Mouse (Mus musculus) CH12.LX (cell line): ENCODE data around the gene Gm10643. TPM values are rescaled to one million over a fixed set of nuclear protein-coding genes. Genes with fewer than 3 reads are reported as not detected.
A peak's percentile ranks its signal among the peaks of the same experiment; 100 is the strongest.

Source experiments
- DNase-seq: peaks from one replicate; pipeline ENCODE4 v3.0.0-alpha.2; 2013; ENCODE audit errors: extremely low read depth
- H3K27ac ChIP-seq: 2 replicates; pipeline ENCODE4 v1.5.1; 2012; ENCODE audit warnings: low read depth, mild to moderate bottlenecking, control low read depth, moderate library complexity; ENCODE audit not compliant: insufficient read depth
- H3K27me3 ChIP-seq: replicated peaks from 2 replicates; pipeline ENCODE3; 2012; ENCODE audit warnings: inconsistent platforms
- H3K36me3 ChIP-seq, 2 experiments: replicated peaks in 1 of 2; 2 replicates each; pipeline versions ENCODE3 to v1.6.1; 2012; ENCODE audit warnings: inconsistent platforms in 1 of 2, low read length in 1 of 2, mild to moderate bottlenecking in 1 of 2, mixed read lengths in 1 of 2, moderate library complexity in 1 of 2; ENCODE audit not compliant: control insufficient read depth in 1 of 2, insufficient read depth in 1 of 2
- H3K4me1 ChIP-seq, 2 experiments: 2 replicates each; pipeline ENCODE4 v1.6.1; 2012; ENCODE audit warnings: inconsistent platforms in 1 of 2, moderate library complexity in 1 of 2; ENCODE audit not compliant: insufficient read depth in 2 of 2, control insufficient read depth in 1 of 2
- H3K4me2 ChIP-seq: 2 replicates; pipeline ENCODE4 v1.6.1; 2012; ENCODE audit warnings: low read depth, mild to moderate bottlenecking, control low read depth; ENCODE audit not compliant: poor library complexity, insufficient read depth, severe bottlenecking
- H3K4me3 ChIP-seq, 3 experiments: fragments of 150-350 bp in 1 of 3; sonication (generic) in 1 of 3; replicated peaks in 1 of 3; 2 replicates each; pipeline versions ENCODE3 to v1.5.1; 2011 to 2012; ENCODE audit warnings: low read depth in 2 of 3, low read length in 2 of 3, mild to moderate bottlenecking in 2 of 3, moderate library complexity in 2 of 3, control low read depth in 1 of 3, improper control_type of control experiment in 1 of 3, inconsistent platforms in 1 of 3, mixed read lengths in 1 of 3; ENCODE audit not compliant: poor library complexity in 1 of 3
- H3K79me2 ChIP-seq: replicated peaks from 2 replicates; pipeline ENCODE4 v1.6.1; 2012; ENCODE audit warnings: mild to moderate bottlenecking, moderate library complexity; ENCODE audit not compliant: control insufficient read depth, poor library complexity, insufficient read depth, severe bottlenecking; ENCODE audit errors: extremely low read depth
- H3K9ac ChIP-seq: 2 replicates; pipeline ENCODE4 v1.6.1; 2012; ENCODE audit warnings: low read depth, mild to moderate bottlenecking, control low read depth, moderate library complexity; ENCODE audit not compliant: insufficient read depth
- H3K9me3 ChIP-seq: replicated peaks from 2 replicates; pipeline ENCODE3; 2012; ENCODE audit warnings: low read length, inconsistent platforms, mixed read lengths
- BHLHE40 ChIP-seq: IDR thresholded peaks from 2 replicates; pipeline ENCODE4 v1.6.1; 2011; ENCODE audit warnings: mild to moderate bottlenecking, low read depth, low read length, improper control_type of control experiment
- CHD1 ChIP-seq: IDR thresholded peaks from 2 replicates; pipeline ENCODE4 v1.6.1; 2012; ENCODE audit warnings: low read depth, low read length, improper control_type of control experiment, inconsistent platforms
- CHD2 ChIP-seq: IDR thresholded peaks from 2 replicates; pipeline ENCODE4 v1.6.1; 2011; ENCODE audit warnings: low read length, improper control_type of control experiment
- CTCF ChIP-seq, 2 experiments: IDR thresholded peaks in 1 of 2; conservative IDR thresholded peaks in 1 of 2; 2 replicates each; pipeline ENCODE4 v1.5.1; 2011 to 2012; ENCODE audit warnings: low read depth in 2 of 2, low read length in 2 of 2, improper control_type of control experiment in 1 of 2, inconsistent platforms in 1 of 2, mild to moderate bottlenecking in 1 of 2, moderate library complexity in 1 of 2
- E2F4 ChIP-seq: IDR thresholded peaks from 2 replicates; pipeline ENCODE4 v1.6.1; 2011; ENCODE audit warnings: low read depth, low read length, improper control_type of control experiment; ENCODE audit not compliant: insufficient replicate concordance
- ELF1 ChIP-seq: IDR thresholded peaks from 2 replicates; pipeline ENCODE4 v1.6.1; 2014; ENCODE audit warnings: low read depth, mild to moderate bottlenecking, inconsistent platforms, low read length, improper control_type of control experiment
- EP300 ChIP-seq: IDR thresholded peaks from 2 replicates; pipeline ENCODE4 v1.6.1; 2011; ENCODE audit warnings: low read length, improper control_type of control experiment
- ETS1 ChIP-seq: conservative IDR thresholded peaks from 2 replicates; pipeline ENCODE4 v1.6.1; 2012; ENCODE audit warnings: low read depth, mild to moderate bottlenecking, inconsistent platforms, low read length, improper control_type of control experiment, moderate library complexity
- GABPA ChIP-seq: IDR thresholded peaks from 2 replicates; pipeline ENCODE4 v1.6.1; 2012; ENCODE audit warnings: low read depth, low read length, improper control_type of control experiment, inconsistent platforms; ENCODE audit not compliant: insufficient replicate concordance
- HCFC1 ChIP-seq: IDR thresholded peaks from 2 replicates; pipeline ENCODE4 v1.6.1; 2012; ENCODE audit warnings: low read depth, mild to moderate bottlenecking, inconsistent platforms, low read length, improper control_type of control experiment
- IRF4 ChIP-seq: IDR thresholded peaks from 2 replicates; pipeline ENCODE4 v1.6.1; 2014; ENCODE audit warnings: low read depth, mild to moderate bottlenecking, inconsistent platforms, low read length, improper control_type of control experiment
- JUN ChIP-seq: IDR thresholded peaks from 2 replicates; pipeline ENCODE4 v1.6.1; 2011; ENCODE audit warnings: low read depth, mild to moderate bottlenecking, low read length, improper control_type of control experiment, moderate library complexity; ENCODE audit not compliant: insufficient read depth
- KAT2A ChIP-seq: IDR thresholded peaks from 2 replicates; pipeline ENCODE4 v1.6.1; 2012; ENCODE audit warnings: low read length, improper control_type of control experiment, inconsistent platforms; ENCODE audit not compliant: insufficient replicate concordance
- MAX ChIP-seq: IDR thresholded peaks from 2 replicates; pipeline ENCODE4 v1.6.1; 2011; ENCODE audit warnings: low read length, improper control_type of control experiment
- MAZ ChIP-seq: IDR thresholded peaks from 2 replicates; pipeline ENCODE4 v1.6.1; 2012; ENCODE audit warnings: low read depth, mild to moderate bottlenecking, inconsistent platforms, low read length, improper control_type of control experiment, moderate library complexity
- MXI1 ChIP-seq: IDR thresholded peaks from 2 replicates; pipeline ENCODE4 v1.6.1; 2011; ENCODE audit warnings: mild to moderate bottlenecking, low read depth, low read length, improper control_type of control experiment
- MYC ChIP-seq: IDR thresholded peaks from 2 replicates; pipeline ENCODE4 v1.6.1; 2011; ENCODE audit warnings: low read depth, mild to moderate bottlenecking, improper control_type of control experiment, low read length
- NRF1 ChIP-seq: IDR thresholded peaks from 2 replicates; pipeline ENCODE4 v1.6.1; 2014; ENCODE audit warnings: low read depth, mild to moderate bottlenecking, inconsistent platforms, low read length, improper control_type of control experiment, moderate library complexity
- POLR2A ChIP-seq: IDR thresholded peaks from 2 replicates; pipeline ENCODE4 v1.6.1; 2011; ENCODE audit warnings: low read depth, mild to moderate bottlenecking, improper control_type of control experiment, low read length
- POLR2AphosphoS2 ChIP-seq: IDR thresholded peaks from 2 replicates; pipeline ENCODE4 v1.6.1; 2011; ENCODE audit warnings: low read depth, low read length, improper control_type of control experiment
- RCOR1 ChIP-seq: conservative IDR thresholded peaks from 2 replicates; pipeline ENCODE4 v1.6.1; 2012; ENCODE audit warnings: low read depth, mild to moderate bottlenecking, inconsistent platforms, low read length, improper control_type of control experiment
- SIN3A ChIP-seq: IDR thresholded peaks from 2 replicates; pipeline ENCODE4 v1.6.1; 2012; ENCODE audit warnings: low read length, improper control_type of control experiment, inconsistent platforms
- SMC3 ChIP-seq: IDR thresholded peaks from 2 replicates; pipeline ENCODE4 v1.6.1; 2011; ENCODE audit warnings: low read depth, low read length, improper control_type of control experiment
- TBP ChIP-seq: conservative IDR thresholded peaks from 2 replicates; pipeline ENCODE4 v1.6.1; 2011; ENCODE audit warnings: low read depth, low read length, improper control_type of control experiment
- USF1 ChIP-seq: IDR thresholded peaks from 2 replicates; pipeline ENCODE4 v1.6.1; 2014; ENCODE audit warnings: low read depth, mild to moderate bottlenecking, inconsistent platforms, low read length, improper control_type of control experiment
- USF2 ChIP-seq: conservative IDR thresholded peaks from 2 replicates; pipeline ENCODE4 v1.6.1; 2011; ENCODE audit warnings: low read depth, low read length, improper control_type of control experiment
- ZC3H11A ChIP-seq: IDR thresholded peaks from 2 replicates; pipeline ENCODE4 v1.6.1; 2012; ENCODE audit warnings: low read depth, mild to moderate bottlenecking, inconsistent platforms, low read length, improper control_type of control experiment
- ZKSCAN1 ChIP-seq: IDR thresholded peaks from 2 replicates; pipeline ENCODE4 v1.6.1; 2012; ENCODE audit warnings: low read depth, inconsistent platforms, low read length, improper control_type of control experiment, borderline replicate concordance
- ZMIZ1 ChIP-seq: IDR thresholded peaks from 2 replicates; pipeline ENCODE4 v1.6.1; 2012; ENCODE audit warnings: low read depth, mild to moderate bottlenecking, inconsistent platforms, low read length, improper control_type of control experiment
- ZNF384 ChIP-seq: IDR thresholded peaks from 2 replicates; pipeline ENCODE4 v1.6.1; 2012; ENCODE audit warnings: low read depth, low read length, improper control_type of control experiment, inconsistent platforms
- dilution Hi-C: fragments of 300-500 bp; cut with MboI; formaldehyde crosslinking; loops from 2 replicates; pipeline ENCODE4 v1.14.3; 2020; ENCODE audit warnings: low sequenced_read_pairs; ENCODE audit not compliant: extremely low pct_unique_long_range_greater_than_20kb, extremely low pct_ligation_motif_present
- in situ Hi-C: fragments of 300-500 bp; cut with MboI; formaldehyde crosslinking; loops from 3 replicates; pipeline ENCODE4 v1.14.3; 2019; ENCODE audit warnings: low sequenced_read_pairs, low pct_ligation_motif_present, low pct_unique_long_range_greater_than_20kb, mixed read lengths
- polyA plus RNA-seq: library from polyadenylated mRNA; unstranded; fragments of >175 nt; gene quantifications from 2 replicates; pipeline ENCODE4 v1.2.1, GENCODE M21; 2012; ENCODE audit warnings: low read depth; ENCODE audit not compliant: insufficient read length
- total RNA-seq, 2 experiments: library from RNA; depleted of rRNA; stranded (reverse); fragments of 300-350 nt in 1 of 2; fragments of >200 nt in 1 of 2; gene quantifications; 2 replicates each; pipeline ENCODE4 v1.2.3; 2012 to 2014

Gm10643 gene
- total RNA-seq (2012; rRNA removed) = 0.55 and 0.76 TPM in 2 replicates
- total RNA-seq (2014; rRNA removed) = 0.39 and 0.42 TPM in 2 replicates
- 0.14 TPM in 1 of 2 replicates, not detected in the other for polyA plus RNA-seq

- TF ChIP-seq TBP = no peak
- TF ChIP-seq MAX = no peak
- TF ChIP-seq ZC3H11A = no peak
- no peak for TF ChIP-seq GABPA
- no peak for TF ChIP-seq JUN
- TF ChIP-seq CHD2 = no peak
- no peak for TF ChIP-seq MAZ
- TF ChIP-seq USF1 = no peak
- TF ChIP-seq RCOR1 = no peak
- TF ChIP-seq POLR2A = no peak
- no peak for TF ChIP-seq EP300
- TF ChIP-seq IRF4 = no peak
- TF ChIP-seq E2F4 = no peak
- no peak for TF ChIP-seq ELF1
- no peak for TF ChIP-seq SIN3A
- no peak for TF ChIP-seq HCFC1
- no peak for TF ChIP-seq SMC3
- TF ChIP-seq POLR2AphosphoS2 = no peak
- TF ChIP-seq MXI1 = no peak
- Histone ChIP-seq H3K36me3 (no peaks in the 10 kb centered on the region), H3K27me3 (no peaks in the 10 kb centered on the region), H3K79me2 (peaks cover 8% of the 10 kb centered on the region; the same call in 1 of the 2 replicates), H3K27ac (peak within 1 kb of the TSS; percentile 47), H3K4me1 (peaks cover 20 to 49% of the 10 kb centered on the region in 2 experiments), H3K4me3 (peak within 1 kb of the TSS; percentile 68 to 71 (median 70)), H3K9me3 (no peaks in the 10 kb centered on the region), H3K4me2 (peak within 1 kb of the TSS; percentile 37; the same call in 1 of the 2 replicates), H3K9ac (peak within 1 kb of the TSS; percentile 93)
- dilution Hi-C loops (no loop called here), in situ Hi-C loops (no loop called here)
- no peak for DNase-seq
Observed at GRCm38 (mm10) chr8:84065037-84065436, at the start of gene Gm10643. TSS of gene Gm10643 (minus strand) at chr8:84065137.

- H3K36me3 ChIP-seq = peaks cover 14 to 18% of the 10 kb centered on the region in 2 experiments
- peaks cover 15 to 34% of the 10 kb centered on the region in 2 experiments for H3K4me1 ChIP-seq
- H3K27ac ChIP-seq = peak overlapping the region; percentile 93
- DNase-seq = no peak
- H3K79me2 ChIP-seq = peaks cover 14% of the 10 kb centered on the region
- no peaks in the 10 kb centered on the region for H3K27me3 ChIP-seq
- peak overlapping the region in 1 of 3 experiments; percentile 40 for H3K4me3 ChIP-seq
- H3K4me2 ChIP-seq = peak overlapping the region; percentile 40; the same call in 1 of the 2 replicates
- dilution Hi-C loops (no loop called here), in situ Hi-C loops (loop anchor here (10.0 kb wide), 1 partner anchor 52 kb away; no protein-coding TSS in a partner anchor)
- H3K9ac ChIP-seq = no peak overlapping the region
- H3K9me3 ChIP-seq = peaks cover 3% of the 10 kb centered on the region
- no peak for TF ChIP-seq MYC
- 0 out of 2 replicates have a peak, but pooled peaks have one; percentile 36 for TF ChIP-seq MAZ
- no peak for TF ChIP-seq ZKSCAN1
- no peak for TF ChIP-seq MXI1
- TF ChIP-seq USF1 = no peak
- TF ChIP-seq BHLHE40 = no peak
- TF ChIP-seq ZNF384 = no peak
- no peak for TF ChIP-seq ZMIZ1
- TF ChIP-seq KAT2A = no peak
- TF ChIP-seq MAX = no peak
- no peak for TF ChIP-seq CHD1
- TF ChIP-seq HCFC1 = 0 out of 2 replicates have a peak, but pooled peaks have one; percentile 7
- no peak for TF ChIP-seq RCOR1
- TF ChIP-seq POLR2AphosphoS2 = no peak
- TF ChIP-seq NRF1 = peak; percentile 74
- peak; percentile 60 for TF ChIP-seq ETS1
- TF ChIP-seq CTCF (conservative IDR thresholded peaks at IDR 0.05 in 1 of 2, IDR thresholded peaks at IDR 0.05 in 1 of 2; ENCODE audit: low read depth in 2 of 2, low read length in 2 of 2) = no peak
- no peak for TF ChIP-seq TBP
- TF ChIP-seq USF2 = no peak
Observed at GRCm38 (mm10) chr8:84106216-84107040, 41.5 kb upstream of the Gm10643 start.
